Mouse (Mus musculus) limb, embryonic 11.5 days (tissue): ENCODE measurements at regions not wholly inside any gene's neighbourhood (a gene's known extent, or its start where the extent isn't known, plus 50 kb on each side); places are given as distances from the start of the nearest gene placed in this dataset.

Experiments used
- ATAC-seq: fragments of 200-750 bp; cut with Nextera tagmentation; 2 replicates; pipeline ENCODE4 v1.8.0; 2017; ENCODE audit warnings: low read depth; ENCODE audit not compliant: insufficient number of reproducible peaks, low FRiP score, low TSS enrichment
- DNase-seq: peaks from one replicate; pipeline ENCODE4 v3.0.0-alpha.2; 2015; ENCODE audit warnings: low spot score
- H3K27ac ChIP-seq: fragments of 300-500 bp; sonication (generic); replicated peaks from 2 replicates; pipeline ENCODE4 v1.5.1; 2014; ENCODE audit warnings: low read depth, mild to moderate bottlenecking, low read length
- H3K27me3 ChIP-seq: fragments of 300-500 bp; sonication (generic); 2 replicates; pipeline ENCODE4 v1.6.1; 2014; ENCODE audit warnings: mild to moderate bottlenecking, low read length, mixed read lengths; ENCODE audit not compliant: control insufficient read depth, insufficient read depth
- H3K36me3 ChIP-seq: fragments of 300-500 bp; sonication (generic); 2 replicates; pipeline ENCODE4 v1.6.1; 2014; ENCODE audit warnings: mild to moderate bottlenecking, low read length, moderate library complexity, mixed read lengths; ENCODE audit not compliant: control insufficient read depth, insufficient read depth
- H3K4me1 ChIP-seq: fragments of 300-500 bp; sonication (generic); 2 replicates; pipeline ENCODE4 v1.6.1; 2014; ENCODE audit warnings: low read length, mixed read lengths; ENCODE audit not compliant: control insufficient read depth, insufficient read depth
- H3K4me2 ChIP-seq: fragments of 300-500 bp; sonication (generic); 2 replicates; pipeline ENCODE4 v1.6.1; 2014; ENCODE audit warnings: low read depth, mild to moderate bottlenecking, moderate library complexity; ENCODE audit not compliant: severe bottlenecking
- H3K4me3 ChIP-seq: fragments of 300-500 bp; sonication (generic); 2 replicates; pipeline ENCODE4 v1.5.1; 2014; ENCODE audit warnings: low read depth, low read length
- H3K9ac ChIP-seq: fragments of 300-500 bp; sonication (generic); 2 replicates; pipeline ENCODE4 v1.6.1; 2014; ENCODE audit warnings: mild to moderate bottlenecking, low read length
- H3K9me3 ChIP-seq: fragments of 300-500 bp; sonication (generic); 2 replicates; pipeline ENCODE4 v1.6.1; 2016; ENCODE audit warnings: low read length; ENCODE audit not compliant: control insufficient read depth
- WGBS: fragments of 180-500 bp; shearing (Covaris S2); extraction: QIAGEN DNeasy Blood & Tissue Kit; methylation state at CpG from one replicate; pipeline ENCODE4 v1.1.7; 2014; 5-methylcytosine and 5-hydroxymethylcytosine counted together

GRCm38 (mm10) chr5:45284680-45285079 is 165.4 kb downstream of the Qdpr start:
- Histone ChIP-seq H3K36me3 (no peaks in the 10 kb centered on the region), H3K4me2 (no peak overlapping the region), H3K27me3 (no peaks in the 10 kb centered on the region), H3K9me3 (no peaks in the 10 kb centered on the region), H3K4me3 (no peak overlapping the region), H3K4me1 (0 out of 2 replicates have a peak, but pooled peaks cover 2% of the 10 kb centered on the region), H3K27ac (no peak overlapping the region), H3K9ac (no peak overlapping the region)
- no peak for ATAC-seq
- DNase-seq = no peak

DNA sequence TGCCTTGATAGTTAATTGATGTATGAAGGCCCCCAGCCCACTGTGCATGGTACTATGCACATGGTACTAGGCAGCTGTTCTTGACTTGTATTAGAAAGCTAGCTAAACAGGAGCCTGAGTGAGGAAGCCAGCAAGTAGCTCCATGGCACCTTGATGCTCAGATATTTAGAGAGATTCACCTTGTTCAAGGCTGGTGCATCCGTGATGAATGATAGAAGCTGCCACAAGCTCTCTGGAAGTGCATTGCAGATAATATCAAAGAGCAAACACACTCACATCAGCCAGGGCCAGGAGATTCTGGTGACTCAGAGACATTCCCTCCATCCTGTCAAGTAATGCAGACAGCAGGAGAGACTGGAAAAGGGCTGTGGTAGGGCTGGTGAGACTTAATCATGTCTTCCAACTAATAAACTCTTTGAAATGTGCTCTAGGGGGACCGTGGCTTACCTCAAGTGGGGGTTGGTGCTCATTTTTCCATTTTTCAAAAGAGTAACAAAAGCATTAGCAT is 166.1 kb downstream of the Qdpr start:
- Histone ChIP-seq H3K4me1 (0 out of 2 replicates have a peak, but pooled peaks cover 2% of the 10 kb centered on the region), H3K36me3 (no peaks in the 10 kb centered on the region), H3K9me3 (no peaks in the 10 kb centered on the region), H3K27me3 (no peaks in the 10 kb centered on the region), H3K4me3 (no peak overlapping the region), H3K9ac (no peak overlapping the region), H3K27ac (no peak overlapping the region), H3K4me2 (no peak overlapping the region)
- 56% methylated on average over 2 of the region's 2 CpGs for WGBS
- ATAC-seq (no peak), DNase-seq (no peak)

- WGBS = 25% methylated on average over 9 of the region's 9 CpGs
- Histone ChIP-seq H3K36me3 (no peaks in the 10 kb centered on the region), H3K4me2 (no peak overlapping the region), H3K9ac (no peak overlapping the region), H3K27ac (no peak overlapping the region), H3K27me3 (no peaks in the 10 kb centered on the region), H3K4me1 (0 out of 2 replicates have a peak, but pooled peaks cover 2% of the 10 kb centered on the region), H3K4me3 (no peak overlapping the region), H3K9me3 (no peaks in the 10 kb centered on the region)
- peak; percentile 89; the same call in 1 of the 2 replicates for ATAC-seq
- DNase-seq = peak; percentile 64
Observed at GRCm38 (mm10) chr5:45282207-45282930, 167.7 kb downstream of the Qdpr start.

DNA sequence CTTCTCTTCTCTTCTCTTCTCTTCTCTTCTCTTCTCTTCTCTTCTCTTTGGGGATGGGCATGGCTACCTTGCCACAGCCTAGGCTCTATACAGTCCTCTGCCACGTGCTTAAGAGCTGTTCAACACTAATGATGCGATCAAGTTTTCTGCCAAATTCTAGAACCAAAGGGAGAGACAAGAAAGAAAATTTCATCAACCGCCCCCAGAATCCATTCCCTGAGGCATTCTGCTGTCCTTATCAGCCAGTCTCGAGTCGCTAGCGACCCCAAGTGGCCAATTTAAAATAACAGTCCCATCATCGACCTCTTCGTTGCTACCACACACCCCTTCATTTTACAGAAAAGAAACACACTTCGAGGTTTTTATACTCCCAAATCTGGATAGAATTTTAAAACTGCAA is 171.5 kb downstream of the Qdpr start:
- WGBS = under 1% methylated on average over 9 of the region's 9 CpGs
- H3K36me3 ChIP-seq = no peaks in the 10 kb centered on the region
- H3K27ac ChIP-seq = no peak overlapping the region
- DNase-seq = peak; percentile 91
- no peaks in the 10 kb centered on the region for H3K27me3 ChIP-seq
- peak overlapping the region; percentile 44; the same call in 1 of the 2 replicates for H3K4me2 ChIP-seq
- H3K9me3 ChIP-seq = no peaks in the 10 kb centered on the region
- no peak overlapping the region for H3K4me3 ChIP-seq
- ATAC-seq = no peak
- no peak overlapping the region for H3K9ac ChIP-seq
- 0 out of 2 replicates have a peak, but pooled peaks cover 2% of the 10 kb centered on the region for H3K4me1 ChIP-seq

DNA sequence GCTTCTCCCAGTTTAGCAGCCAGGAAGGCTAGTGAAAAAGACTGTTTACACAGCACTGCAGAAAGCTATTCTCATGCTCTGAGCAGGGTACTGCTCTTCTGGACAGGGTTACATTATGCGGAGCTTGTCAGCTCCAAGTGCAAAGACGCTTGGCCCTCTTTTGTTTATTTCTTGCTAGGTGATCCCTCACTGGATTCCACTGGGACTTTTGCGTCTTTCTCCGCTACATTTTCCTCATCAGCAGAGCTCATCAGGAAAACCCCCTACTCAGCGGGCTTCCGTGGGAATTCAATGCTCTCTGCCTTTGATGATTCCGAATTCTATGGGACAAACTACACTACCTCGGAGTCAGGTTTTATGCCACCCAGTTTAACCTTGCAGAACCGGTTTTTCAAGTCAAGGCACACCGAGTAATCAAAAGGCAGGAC is 172.0 kb downstream of the Qdpr start:
- Histone ChIP-seq H3K9ac (peak overlapping the region; percentile 32; the same call in 1 of the 2 replicates), H3K4me3 (peak overlapping the region; percentile 19; the same call in 1 of the 2 replicates), H3K4me1 (0 out of 2 replicates have a peak, but pooled peaks cover 2% of the 10 kb centered on the region), H3K4me2 (peak overlapping the region; percentile 44), H3K27ac (no peak overlapping the region), H3K27me3 (no peaks in the 10 kb centered on the region), H3K9me3 (no peaks in the 10 kb centered on the region), H3K36me3 (no peaks in the 10 kb centered on the region)
- ATAC-seq (no peak), DNase-seq (peak; percentile 51)
- 2% methylated on average over 10 of the region's 10 CpGs for whole genome bisulfite sequencing

- no peaks in the 10 kb centered on the region for H3K27me3 ChIP-seq
- no peak for DNase-seq
- no peak overlapping the region for H3K27ac ChIP-seq
- 81% methylated on average over 3 of the region's 3 CpGs for WGBS
- no peak overlapping the region for H3K9ac ChIP-seq
- H3K36me3 ChIP-seq = no peaks in the 10 kb centered on the region
- H3K9me3 ChIP-seq = no peaks in the 10 kb centered on the region
- no peak overlapping the region for H3K4me3 ChIP-seq
- H3K4me1 ChIP-seq = no peaks in the 10 kb centered on the region
- H3K4me2 ChIP-seq = no peak overlapping the region
- no peak for ATAC-seq
Observed at GRCm38 (mm10) chr5:45270679-45271078, 179.4 kb downstream of the Qdpr start.

- no peaks in the 10 kb centered on the region for H3K36me3 ChIP-seq
- DNase-seq (no peak), ATAC-seq (no peak)
- no peak overlapping the region for H3K27ac ChIP-seq
- H3K9ac ChIP-seq = no peak overlapping the region
- H3K4me1 ChIP-seq = no peaks in the 10 kb centered on the region
- H3K27me3 ChIP-seq = no peaks in the 10 kb centered on the region
- no peak overlapping the region for H3K4me3 ChIP-seq
- WGBS = 87% methylated on average over 5 of the region's 5 CpGs
- no peak overlapping the region for H3K4me2 ChIP-seq
- no peaks in the 10 kb centered on the region for H3K9me3 ChIP-seq
Observed at GRCm38 (mm10) chr5:45269391-45269790, 180.6 kb downstream of the Qdpr start.

- 49% methylated on average over 5 of the region's 5 CpGs for WGBS
Observed at GRCm38 (mm10) chr5:45266914-45267313, 183.1 kb downstream of the Qdpr start.

More at GRCm38 (mm10) chr5:45266914-45267313, 183.1 kb downstream of the Qdpr start:
- no peak for ATAC-seq
- Histone ChIP-seq H3K9ac (no peak overlapping the region), H3K27me3 (no peaks in the 10 kb centered on the region), H3K27ac (no peak overlapping the region), H3K36me3 (no peaks in the 10 kb centered on the region), H3K9me3 (no peaks in the 10 kb centered on the region), H3K4me1 (no peaks in the 10 kb centered on the region), H3K4me3 (no peak overlapping the region), H3K4me2 (no peak overlapping the region)
- DNase-seq = no peak
